Mouse (Mus musculus) heart, adult 18-20 months (tissue): ENCODE data around the gene Msi2. TPM values are rescaled to one million over a fixed set of nuclear protein-coding genes. Genes with fewer than 3 reads are reported as not detected.
A peak's percentile ranks its signal among the peaks of the same experiment; 100 is the strongest.

Experiments used
- DNase-seq, 2 experiments: peaks; one replicate each; pipeline ENCODE4 v3.0.0; 2021 to 2022; ENCODE audit warnings: mixed read lengths in 1 of 2
- total RNA-seq, 2 experiments: library from RNA; stranded (reverse); gene quantifications; 2 replicates each; pipeline ENCODE4 v1.2.3; 2021

Msi2 gene
- total RNA-seq, 2 experiments from 2014 or later, result 179 to 203 TPM

DNA sequence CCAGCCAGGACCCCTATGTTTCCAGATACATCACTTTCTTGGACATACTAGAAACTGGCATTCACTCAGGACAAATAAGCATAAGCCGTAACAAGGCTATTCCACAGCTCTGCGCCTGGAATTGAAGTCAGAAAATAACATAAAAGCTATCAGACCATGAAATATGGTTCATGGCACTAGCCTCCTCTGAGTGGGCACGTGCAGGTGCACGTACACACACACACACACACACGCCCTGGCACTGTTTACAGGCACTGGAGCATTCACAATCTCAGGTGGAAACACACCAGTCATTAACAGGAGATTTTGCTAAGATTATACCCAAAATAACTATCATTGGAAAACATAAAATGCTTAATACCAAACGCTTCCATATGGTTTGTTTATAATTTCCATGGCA is 81.4 kb downstream of the Msi2 start:
- no peak for DNase-seq

DNA sequence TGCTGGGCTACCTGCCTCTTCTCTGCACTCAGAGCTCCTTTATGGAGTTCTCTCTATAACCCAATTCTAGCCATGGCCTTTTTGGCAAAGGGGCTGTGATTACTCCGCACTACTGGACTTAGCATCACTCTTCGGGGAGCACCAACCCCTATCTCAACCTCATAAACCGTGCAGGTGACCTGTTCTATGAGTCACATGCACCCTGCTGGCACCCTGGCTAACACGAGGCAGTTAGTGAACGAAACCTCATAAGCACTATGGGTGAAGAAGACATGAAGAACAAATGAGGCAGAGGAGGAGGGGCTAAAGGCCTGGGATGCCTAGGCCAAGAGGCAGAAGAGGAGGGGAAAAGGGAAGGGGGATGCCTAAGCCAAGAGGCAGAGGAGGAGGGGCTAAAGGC is 82.0 kb downstream of the Msi2 start:
- no peak for DNase-seq

GRCm38 (mm10) chr11:88634627-88635026 is 83.7 kb downstream of the Msi2 start:
- peak; percentile 61 to 81 for DNase-seq

DNA sequence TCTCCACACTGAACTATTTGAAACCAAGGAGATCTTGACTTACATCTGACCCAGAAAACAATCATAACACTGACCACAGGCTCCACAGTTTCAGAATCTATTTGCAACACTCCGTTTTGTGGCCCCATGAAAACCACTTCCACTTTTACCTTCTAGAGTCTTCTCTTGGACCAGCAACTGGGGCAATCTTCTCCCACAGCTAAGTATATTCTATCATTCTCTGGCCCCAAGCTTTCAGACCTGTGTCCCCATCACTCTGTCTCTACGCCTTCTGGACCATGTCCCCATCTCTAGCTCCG is 86.4 kb downstream of the Msi2 start:
- no peak for DNase-seq

DNA sequence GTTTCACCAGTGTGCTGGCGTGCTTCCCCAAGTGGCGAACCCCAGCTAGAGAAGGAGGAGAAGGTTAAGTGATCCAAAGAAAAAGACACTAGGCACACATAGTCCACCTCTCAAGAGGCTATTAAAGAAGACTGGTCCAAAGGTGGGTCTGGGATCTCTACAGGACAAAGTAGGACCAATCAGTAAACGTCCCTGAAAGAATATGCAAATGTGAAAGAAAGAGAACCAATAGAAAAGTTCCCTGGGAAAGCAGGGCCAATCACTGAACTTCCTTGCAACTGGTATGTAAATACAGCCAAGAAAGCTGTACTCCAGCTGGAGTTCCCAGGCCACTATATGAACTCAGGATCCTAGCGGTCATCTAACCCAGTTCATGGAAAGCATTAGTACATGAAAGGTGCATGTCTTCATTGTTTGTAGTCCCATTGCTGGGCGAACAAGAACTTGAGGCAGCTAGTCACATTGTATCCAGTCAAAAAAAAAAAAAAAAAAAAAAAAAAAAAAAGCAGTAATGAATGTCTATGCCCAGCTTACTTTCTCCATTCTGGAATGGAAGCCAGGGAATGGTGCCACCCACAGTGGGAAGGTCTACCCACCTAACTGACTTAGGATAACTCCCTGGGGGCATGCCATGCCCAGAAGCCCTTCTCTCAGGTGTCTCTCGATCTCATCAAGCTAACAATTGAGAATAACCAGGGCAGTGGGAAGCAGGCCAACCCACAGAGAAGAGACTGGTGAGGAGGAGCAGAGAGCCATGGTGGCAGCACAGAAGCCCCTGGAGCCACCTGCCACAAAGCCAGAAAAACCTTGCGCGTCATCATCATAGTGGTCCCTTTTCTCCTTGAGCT is 87.0 kb downstream of the Msi2 start:
- DNase-seq, result no peak

DNA sequence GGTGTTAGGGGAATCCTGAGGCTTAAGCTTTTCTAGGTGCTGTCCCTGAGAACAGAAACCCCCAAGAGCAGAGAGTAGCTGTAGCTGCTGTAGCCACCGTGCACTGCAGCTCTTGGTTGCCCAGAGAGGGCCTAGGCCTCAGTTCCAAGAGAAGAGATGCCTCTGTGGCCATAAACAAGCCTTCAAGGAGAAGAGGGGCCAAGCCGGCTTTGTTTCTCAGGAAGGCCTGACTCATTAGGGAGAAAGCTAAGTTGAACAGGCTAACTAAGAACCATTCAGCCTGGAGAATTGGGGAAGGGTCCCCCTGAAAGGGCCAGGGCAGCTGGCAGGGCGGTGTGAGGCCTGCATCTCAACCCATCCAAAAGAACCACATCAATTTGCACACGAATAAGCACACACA is 88.7 kb downstream of the Msi2 start:
- no peak for DNase-seq

DNA sequence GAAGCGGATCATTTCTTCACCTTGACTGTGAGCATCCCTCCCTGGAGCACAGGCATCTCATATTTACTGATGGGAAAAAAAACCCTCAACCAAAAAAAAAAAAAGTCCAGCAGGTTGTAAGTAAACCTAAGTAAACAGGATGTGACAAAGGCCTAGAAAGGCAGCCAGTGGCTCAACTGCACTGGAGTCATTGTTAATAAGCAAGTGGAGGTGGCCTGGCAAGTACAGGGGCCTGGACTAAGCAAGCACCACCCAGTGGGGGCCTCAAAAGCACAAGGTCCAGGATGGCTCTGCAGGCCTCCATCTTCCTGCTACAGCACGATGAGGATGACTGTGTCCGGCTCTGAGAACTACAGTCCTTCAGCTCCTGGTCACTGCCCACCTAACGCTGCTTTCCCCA is 89.1 kb downstream of the Msi2 start:
- DNase-seq, result no peak

DNA sequence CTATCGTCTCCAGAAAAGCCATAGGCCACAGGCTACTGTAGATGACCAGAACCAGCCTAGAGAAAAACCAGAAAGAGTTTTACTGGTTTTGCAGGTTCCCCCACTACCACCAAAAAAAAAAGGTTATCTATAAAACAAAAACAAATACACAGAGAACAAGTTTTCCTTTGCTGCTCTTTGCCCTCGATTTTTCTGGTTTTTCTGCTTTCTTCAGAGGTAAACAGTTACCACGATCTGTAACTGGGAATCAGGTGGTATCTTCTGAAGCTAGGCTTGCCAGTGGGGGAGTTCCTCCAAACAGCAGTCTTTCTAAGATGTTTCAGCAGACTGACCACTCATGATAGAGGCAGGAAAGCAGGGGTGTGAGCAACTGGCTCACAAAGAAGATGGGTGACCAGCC is 89.6 kb downstream of the Msi2 start:
- no peak for DNase-seq

DNA sequence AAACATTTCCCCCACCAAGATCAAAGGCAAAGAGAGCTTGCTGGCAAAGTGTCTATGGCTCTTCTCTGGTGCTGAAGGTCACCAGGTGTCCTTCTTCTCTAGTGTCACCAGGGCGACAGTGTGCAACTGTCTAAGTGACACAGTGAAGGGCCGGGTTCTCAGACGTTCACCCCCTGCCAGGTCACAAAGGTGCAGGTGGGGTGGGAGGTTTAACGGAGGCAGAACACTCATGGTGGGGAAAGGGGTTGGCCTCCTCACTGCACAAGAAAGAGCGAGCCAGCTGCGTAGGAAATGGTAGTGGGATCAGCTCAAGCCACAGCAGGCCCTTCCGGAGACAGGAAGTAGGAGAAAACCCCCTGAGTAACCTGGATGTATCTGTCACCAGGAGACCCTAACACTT is 91.0 kb downstream of the Msi2 start:
- no peak for DNase-seq

DNA sequence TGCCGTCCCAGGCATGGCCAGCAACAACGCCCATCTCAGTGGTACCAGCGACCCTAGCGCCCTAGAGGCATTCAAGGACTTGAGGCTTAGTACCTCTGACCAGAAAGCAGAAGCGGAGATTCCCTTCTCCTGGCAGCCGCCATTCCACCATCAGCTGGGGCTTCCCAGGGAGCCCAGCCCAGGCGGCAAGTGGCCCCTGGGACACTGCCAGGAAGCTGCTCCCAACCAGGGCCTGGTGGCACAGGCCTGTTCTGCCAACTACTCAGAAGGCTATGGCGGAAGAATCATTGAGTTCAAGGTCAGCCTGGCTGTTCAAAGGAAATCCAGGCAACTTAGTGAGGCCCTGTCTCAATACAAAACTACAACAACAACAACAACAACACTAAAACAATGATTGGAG is 91.7 kb downstream of the Msi2 start:
- peak in 1 of 2 experiments; percentile 71 for DNase-seq

GRCm38 (mm10) chr11:88626061-88626460 is 92.3 kb downstream of the Msi2 start:
- no peak for DNase-seq

- no peak for DNase-seq
Observed at GRCm38 (mm10) chr11:88625063-88625462, 93.2 kb downstream of the Msi2 start.

DNA sequence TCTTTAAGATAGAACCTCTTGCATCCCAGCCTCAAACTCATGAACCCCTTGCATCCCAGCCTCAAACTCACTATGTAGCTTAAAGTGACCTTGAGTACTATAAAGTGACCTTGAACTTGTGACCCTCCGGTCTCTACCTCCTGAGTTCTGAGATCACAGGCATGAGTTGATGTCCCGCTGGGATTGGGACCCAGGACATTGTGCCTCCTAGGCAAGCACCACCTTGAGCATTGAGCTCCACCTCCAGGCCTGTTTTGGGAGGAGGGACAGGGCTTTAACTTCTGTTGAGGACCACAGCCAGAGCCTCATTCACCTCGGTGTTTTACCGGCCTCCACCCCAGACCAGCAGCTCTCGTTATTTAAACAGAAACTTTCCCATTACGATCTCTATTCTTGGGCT is 93.7 kb downstream of the Msi2 start:
- no peak for DNase-seq

DNA sequence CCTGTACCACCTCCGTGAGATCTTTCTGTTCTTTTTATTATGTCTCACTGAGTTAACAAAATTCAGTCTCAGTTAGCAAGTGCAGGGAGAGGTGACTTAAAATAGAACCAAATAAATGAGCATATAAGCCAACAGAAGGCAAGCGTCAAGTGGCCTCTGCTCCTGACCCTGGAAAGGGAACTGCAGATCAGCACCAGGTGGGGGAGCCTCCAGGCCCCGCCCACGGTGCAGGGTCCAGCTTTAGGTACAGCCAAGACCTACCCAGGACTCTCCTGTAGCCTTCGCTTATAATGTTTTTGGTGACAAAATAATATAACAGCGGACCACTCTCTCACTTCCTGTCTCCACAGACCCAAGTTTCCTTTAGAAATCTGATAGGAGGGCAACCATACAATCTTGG is 94.6 kb downstream of the Msi2 start:
- DNase-seq, result no peak

- no peak for DNase-seq
Observed at GRCm38 (mm10) chr11:88622496-88622895, 95.8 kb downstream of the Msi2 start.

DNA sequence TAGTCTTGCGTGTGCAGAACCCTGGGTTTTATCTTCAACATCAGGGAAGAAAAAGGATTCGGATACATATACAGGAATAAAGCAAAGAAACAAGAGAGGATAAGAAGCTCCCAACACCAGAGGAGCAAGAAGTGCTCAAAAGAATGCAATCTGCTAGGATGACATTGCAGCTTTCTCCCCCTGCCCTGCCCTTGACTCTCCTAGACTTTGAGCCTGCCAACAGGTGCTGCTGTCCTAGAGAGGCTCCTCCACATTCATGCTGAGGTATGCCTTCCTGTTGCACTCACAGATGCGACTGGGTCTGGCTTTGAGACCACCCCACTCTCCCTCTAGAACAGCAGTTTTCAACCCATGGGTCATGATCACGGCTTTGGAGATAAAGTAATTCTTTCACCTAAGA is 96.5 kb downstream of the Msi2 start:
- DNase-seq, result no peak

DNA sequence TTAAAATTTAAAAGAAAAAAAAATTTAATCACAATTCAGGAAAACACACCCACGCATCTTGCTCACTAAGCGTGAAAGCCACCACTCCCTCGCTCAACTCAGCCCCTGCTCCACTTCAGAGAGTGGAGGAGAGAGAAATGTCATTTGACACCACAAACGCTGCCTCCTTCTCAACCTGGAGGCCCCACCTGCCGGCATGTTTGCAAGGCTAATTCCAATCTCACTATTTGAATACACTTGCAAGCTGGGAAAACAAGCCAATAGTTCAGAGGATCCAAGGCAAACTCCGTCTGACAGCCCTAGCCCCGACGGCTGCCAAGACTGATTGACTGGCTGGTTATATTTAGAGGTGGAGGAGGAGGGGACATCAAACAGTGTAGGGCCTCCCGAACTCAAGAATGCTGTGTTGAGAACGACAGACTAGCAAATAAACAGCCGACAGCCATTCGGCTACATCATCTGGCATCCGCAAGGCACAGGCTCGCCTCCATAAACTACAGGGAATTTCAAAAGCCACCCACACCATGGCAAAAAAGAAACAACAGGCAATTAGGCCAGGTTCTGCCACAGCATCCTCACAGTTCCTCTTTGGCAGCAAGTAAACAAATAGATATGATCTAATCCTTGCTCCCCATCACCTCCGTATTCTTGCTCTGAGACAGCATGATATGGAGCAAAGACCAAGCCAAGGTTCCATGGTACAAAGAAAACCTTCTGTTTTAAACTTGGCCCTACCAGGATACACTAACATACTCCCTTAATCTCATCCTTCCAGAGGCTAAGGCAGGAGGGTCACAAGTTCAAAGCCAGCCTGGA is 97.9 kb downstream of the Msi2 start:
- DNase-seq, result peak; percentile 75 to 82

- DNase-seq, result peak in 1 of 2 experiments; percentile 74
Observed at GRCm38 (mm10) chr11:88619468-88620157, 98.7 kb downstream of the Msi2 start.

- peak; percentile 86 to 87 for DNase-seq
Observed at GRCm38 (mm10) chr11:88618732-88619309, 99.5 kb downstream of the Msi2 start.

- no peak for DNase-seq
Observed at GRCm38 (mm10) chr11:88618005-88618501, 100.3 kb downstream of the Msi2 start.

DNA sequence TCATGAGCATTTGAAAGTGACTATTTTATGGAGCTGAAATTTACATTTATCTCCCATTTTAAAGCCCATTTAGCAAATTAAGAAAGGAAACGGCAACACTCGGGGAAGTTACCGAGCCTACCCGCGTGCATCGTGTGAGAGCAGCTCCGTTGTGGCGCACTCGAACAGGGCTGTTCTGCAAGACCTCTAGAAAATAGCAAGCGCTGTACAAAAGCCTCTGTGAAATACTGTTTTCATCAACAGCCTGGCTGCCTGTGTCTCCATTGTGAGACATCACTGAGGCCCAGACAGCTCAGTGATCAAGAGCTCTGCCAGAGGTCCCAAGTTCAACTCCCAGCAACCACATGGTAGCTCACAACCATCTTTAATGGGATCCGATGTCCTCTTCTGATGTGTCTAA is 100.9 kb downstream of the Msi2 start:
- DNase-seq, result no peak

DNA sequence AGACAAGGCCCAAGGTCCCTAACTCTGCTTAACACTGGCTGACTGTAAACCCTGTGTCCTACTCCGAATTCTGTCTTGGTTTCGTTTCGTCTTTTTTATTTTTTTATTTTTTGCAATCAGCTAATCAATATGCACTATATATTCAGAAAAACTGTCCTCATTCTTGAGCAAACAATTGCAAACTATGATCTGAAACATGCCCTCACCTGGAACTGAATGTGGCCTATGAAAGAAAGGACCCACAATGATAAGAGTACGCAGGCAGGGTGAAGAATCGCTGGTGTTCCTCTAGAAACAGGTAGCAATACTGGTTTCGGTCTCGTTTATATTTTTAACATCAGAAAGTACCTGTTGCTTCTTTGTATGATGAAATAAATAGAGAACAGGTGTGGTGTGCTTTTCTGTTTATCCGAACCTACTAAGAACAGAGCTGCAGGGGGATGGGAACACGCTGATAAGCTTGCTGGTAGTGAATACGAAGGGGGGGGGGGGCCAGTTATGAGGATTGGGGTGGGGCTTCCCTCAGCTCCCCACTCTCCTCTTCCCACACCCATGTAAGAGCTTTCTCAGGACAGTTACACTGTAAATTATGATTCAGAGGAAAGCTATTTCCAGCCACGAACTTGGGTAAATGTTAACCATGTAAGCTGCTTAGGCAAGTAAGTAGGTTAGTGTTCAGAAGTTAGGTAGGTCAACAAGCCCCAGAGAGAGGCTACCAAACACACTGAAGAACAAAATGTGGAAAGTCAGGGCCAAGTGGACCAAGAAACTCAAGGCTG is 103.6 kb downstream of the Msi2 start:
- DNase-seq, result no peak
